Mouse (Mus musculus) heart, embryonic 14.5 days (tissue): Measurements from ENCODE around the gene Gcnt2. TPM values are rescaled to one million over a fixed set of nuclear protein-coding genes. Genes with fewer than 3 reads are reported as not detected.
A peak's percentile ranks its signal among the peaks of the same experiment; 100 is the strongest.
"Not testable (repeated sequence)": the region's sequence is repeated elsewhere in the genome, so short reads cannot be mapped to it uniquely, and the experiment has no call there.

Source experiments
- ATAC-seq: fragments of 200-750 bp; cut with Nextera tagmentation; 2 replicates; pipeline ENCODE4 v1.8.0; 2017; ENCODE audit warnings: low read depth, moderate TSS enrichment; ENCODE audit not compliant: insufficient number of reproducible peaks, insufficient read depth, low FRiP score
- H3K27ac ChIP-seq, 2 experiments: fragments of 200-500 bp in 1 of 2; fragments of 300-500 bp in 1 of 2; sonication (generic) in 1 of 2; replicated peaks in 1 of 2; 2 replicates each; pipeline ENCODE4 v1.5.1; 2012 to 2014; ENCODE audit warnings: low read depth in 2 of 2, low read length in 2 of 2, control low read depth in 1 of 2, mild to moderate bottlenecking in 1 of 2, mixed read lengths in 1 of 2; ENCODE audit not compliant: control insufficient read depth in 1 of 2, insufficient read depth in 1 of 2
- H3K27me3 ChIP-seq: fragments of 300-500 bp; sonication (generic); 2 replicates; pipeline ENCODE4 v1.6.1; 2014; ENCODE audit warnings: mild to moderate bottlenecking, low read length, control low read depth; ENCODE audit not compliant: control insufficient read depth, insufficient read depth
- H3K36me3 ChIP-seq: fragments of 300-500 bp; sonication (generic); 2 replicates; pipeline ENCODE4 v1.6.1; 2014; ENCODE audit warnings: mild to moderate bottlenecking, control low read depth, low read length, mixed read lengths; ENCODE audit not compliant: control insufficient read depth, insufficient read depth
- H3K4me1 ChIP-seq, 2 experiments: fragments of 200-500 bp in 1 of 2; fragments of 300-500 bp in 1 of 2; sonication (generic) in 1 of 2; 2 replicates each; pipeline ENCODE4 v1.6.1; 2012 to 2014; ENCODE audit warnings: low read length in 2 of 2, control low read depth in 1 of 2, mixed read lengths in 1 of 2; ENCODE audit not compliant: control insufficient read depth in 2 of 2, insufficient read depth in 2 of 2
- H3K4me2 ChIP-seq: fragments of 300-500 bp; sonication (generic); 2 replicates; pipeline ENCODE4 v1.6.1; 2014; ENCODE audit warnings: mild to moderate bottlenecking, low read length
- H3K4me3 ChIP-seq, 2 experiments: fragments of 200-500 bp in 1 of 2; fragments of 300-500 bp in 1 of 2; sonication (generic) in 1 of 2; 2 replicates each; pipeline ENCODE4 v1.5.1; 2012 to 2014; ENCODE audit warnings: low read length in 2 of 2, mild to moderate bottlenecking in 2 of 2, control low read depth in 1 of 2, low read depth in 1 of 2, moderate library complexity in 1 of 2; ENCODE audit not compliant: control insufficient read depth in 1 of 2, insufficient read depth in 1 of 2
- H3K9ac ChIP-seq: fragments of 300-500 bp; sonication (generic); 2 replicates; pipeline ENCODE4 v1.6.1; 2014; ENCODE audit warnings: mild to moderate bottlenecking, low read length
- H3K9me3 ChIP-seq: fragments of 300-500 bp; sonication (generic); 2 replicates; pipeline ENCODE4 v1.6.1; 2016; ENCODE audit warnings: low read length, control low read depth; ENCODE audit not compliant: control insufficient read depth
- WGBS: fragments of 180-500 bp; shearing (Covaris S2); extraction: QIAGEN DNeasy Blood & Tissue Kit; methylation state at CpG from one replicate; pipeline ENCODE4 v1.1.7; 2014; 5-methylcytosine and 5-hydroxymethylcytosine counted together
- polyA plus RNA-seq: library from polyadenylated mRNA; unstranded; fragments of >200 nt; fragmentation: Nextera tagmentation; extraction: Ambion mirVana; gene quantifications from 2 replicates; pipeline ENCODE4 v1.2.1, GENCODE M21; 2014

The Gcnt2 gene
- polyA plus RNA-seq, 1 experiment from 2014 or later, result 4.8 TPM

DNA sequence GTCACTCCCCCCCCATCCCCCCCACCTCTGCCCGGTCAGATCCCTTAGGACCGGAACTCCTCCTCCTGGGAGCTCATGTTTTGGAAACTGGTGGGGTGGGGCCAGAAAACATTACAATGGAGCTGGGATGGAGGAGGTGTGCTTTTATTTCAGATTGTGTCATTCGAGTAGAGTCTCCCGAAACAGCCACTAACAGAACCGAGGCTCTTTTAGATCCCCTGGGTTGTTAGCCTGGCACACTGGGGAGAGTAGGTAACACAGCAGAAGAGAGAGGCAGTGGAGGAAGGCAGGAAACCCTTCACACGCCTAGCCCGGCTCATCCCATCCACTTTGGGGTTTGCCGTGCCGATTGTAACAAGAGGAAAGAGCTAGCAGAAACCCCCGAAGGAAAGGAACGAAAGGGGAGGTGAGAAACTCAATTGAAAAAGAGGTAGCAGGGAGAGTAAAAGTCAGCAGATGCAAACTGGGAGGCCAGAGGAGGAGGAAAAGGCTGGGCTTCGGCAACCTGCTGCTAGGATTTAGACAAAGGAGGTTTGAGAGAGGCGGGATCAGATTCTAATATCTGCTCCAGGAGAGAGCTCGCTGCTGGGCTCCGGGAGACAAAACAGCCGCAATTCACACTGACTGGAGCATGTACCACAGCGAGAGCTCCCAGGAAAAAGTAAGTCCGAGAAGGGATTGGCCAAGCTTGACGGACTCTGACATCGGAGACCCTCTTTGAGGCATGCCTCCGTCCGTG, 27.3 kb downstream of the Gcnt2 start:
- H3K9ac ChIP-seq, result peak overlapping the region; percentile 44
- H3K27ac ChIP-seq, result no peak overlapping the region
- peak overlapping the region; percentile 78 for H3K4me2 ChIP-seq
- no peaks in the 10 kb centered on the region for H3K9me3 ChIP-seq
- ATAC-seq, result no peak
- 2% methylated on average over 22 of the region's 22 CpGs for WGBS
- peaks cover 0 to 13% of the 10 kb centered on the region in 2 experiments; a peak in 2 of 4 replicates for H3K4me1 ChIP-seq
- H3K27me3 ChIP-seq, result no peaks in the 10 kb centered on the region
- H3K4me3 ChIP-seq, result peak overlapping the region; percentile 33 to 43
- no peaks in the 10 kb centered on the region for H3K36me3 ChIP-seq

DNA sequence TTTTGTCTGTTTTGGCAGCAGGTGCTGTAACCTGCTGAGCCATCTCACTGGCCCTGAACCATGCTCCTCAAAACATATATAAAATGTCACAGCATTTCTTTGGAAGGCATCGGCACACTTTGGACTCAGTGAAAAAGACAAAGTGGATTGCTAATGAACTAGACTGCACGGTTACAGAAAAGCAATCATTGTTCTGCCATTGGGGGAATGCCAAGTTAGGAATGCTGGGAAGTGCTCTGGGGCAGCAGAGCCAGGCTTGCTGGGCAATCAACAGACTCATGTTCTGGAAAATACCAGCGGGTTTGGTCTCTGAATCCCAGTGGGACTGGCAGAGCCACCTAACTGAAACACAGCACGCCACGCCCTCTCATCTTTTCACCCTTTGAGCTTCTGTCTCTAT, 31.0 kb downstream of the Gcnt2 start:
- Histone ChIP-seq H3K9ac (no peak overlapping the region), H3K9me3 (no peaks in the 10 kb centered on the region), H3K27me3 (no peaks in the 10 kb centered on the region), H3K4me2 (no peak overlapping the region), H3K36me3 (no peaks in the 10 kb centered on the region), H3K4me1 (peaks cover 14 to 21% of the 10 kb centered on the region in 2 experiments), H3K4me3 (no peak overlapping the region), H3K27ac (no peak overlapping the region)
- WGBS, result 65% methylated on average over 5 of the region's 5 CpGs
- no peak for ATAC-seq

DNA sequence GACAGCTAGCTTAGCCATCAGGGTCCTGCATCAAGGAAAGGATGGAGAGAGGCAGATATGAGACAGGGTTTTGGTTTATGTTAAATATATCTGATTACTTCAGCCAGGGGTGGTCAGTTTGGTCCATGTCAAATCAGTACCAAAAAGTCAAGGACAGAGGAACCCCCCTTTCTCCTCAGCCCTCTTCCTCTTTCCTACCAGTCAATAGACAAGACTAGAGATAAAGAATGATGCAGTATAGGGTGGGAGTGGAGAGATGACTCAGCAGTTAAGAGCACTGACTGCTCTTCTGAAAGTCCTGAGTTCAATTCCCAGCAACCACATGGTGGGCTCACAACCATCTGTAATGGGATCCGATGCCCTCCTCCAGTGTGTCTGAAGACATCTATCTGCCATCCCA, 31.8 kb downstream of the Gcnt2 start:
- H3K4me1 ChIP-seq, result peaks cover 14 to 20% of the 10 kb centered on the region in 2 experiments
- not testable (repeated sequence) for H3K27ac ChIP-seq, H3K9ac ChIP-seq, ATAC-seq, H3K36me3 ChIP-seq, H3K4me3 ChIP-seq, H3K9me3 ChIP-seq, H3K27me3 ChIP-seq, H3K4me2 ChIP-seq
- 100% methylated on average over 1 of the region's 1 CpGs for WGBS

DNA sequence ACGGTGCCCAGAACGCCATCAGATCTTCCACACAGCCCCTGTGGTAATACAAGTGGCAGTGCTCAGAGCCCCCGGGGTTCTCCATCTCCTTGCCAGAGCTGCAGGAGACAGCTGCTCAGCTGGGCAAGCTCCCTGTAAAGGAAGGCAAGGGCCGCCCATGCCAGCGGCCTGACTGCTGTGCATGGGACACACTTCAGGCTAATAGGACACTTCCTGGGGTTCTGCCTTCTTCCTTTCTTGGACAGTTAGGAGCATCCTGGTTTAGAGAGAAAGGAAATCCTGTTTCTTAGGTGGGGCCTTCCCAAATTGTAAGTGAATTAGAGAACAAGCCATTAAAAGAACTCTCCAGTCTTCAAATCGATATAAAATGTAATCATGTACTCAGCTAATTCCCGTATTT, 32.5 kb downstream of the Gcnt2 start:
- H3K9me3 ChIP-seq, result no peaks in the 10 kb centered on the region
- no peak for ATAC-seq
- H3K27me3 ChIP-seq, result no peaks in the 10 kb centered on the region
- H3K4me1 ChIP-seq, result peaks cover 14 to 19% of the 10 kb centered on the region in 2 experiments
- H3K9ac ChIP-seq, result no peak overlapping the region
- no peak overlapping the region for H3K4me3 ChIP-seq
- H3K4me2 ChIP-seq, result no peak overlapping the region
- H3K27ac ChIP-seq, result no peak overlapping the region
- WGBS, result 78% methylated on average over 7 of the region's 7 CpGs
- no peaks in the 10 kb centered on the region for H3K36me3 ChIP-seq

DNA sequence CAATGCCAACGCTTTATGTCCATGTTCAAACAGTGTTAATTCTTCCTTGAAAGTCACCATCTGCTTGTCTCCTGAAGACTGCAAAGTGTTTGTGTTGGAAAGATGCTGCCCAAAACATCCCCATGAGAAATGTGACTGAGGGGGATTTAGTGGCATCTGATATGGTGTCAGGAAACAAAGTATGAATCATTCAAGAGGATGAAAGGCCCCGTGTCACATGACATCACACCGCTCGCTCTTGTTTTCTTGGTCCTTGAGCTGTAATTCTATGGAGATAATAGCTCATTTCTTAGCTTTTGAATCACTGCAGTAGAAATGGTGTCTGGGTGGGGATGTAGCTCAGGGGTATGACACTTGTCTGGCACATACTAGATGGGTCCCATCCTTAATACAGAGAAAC, 33.0 kb downstream of the Gcnt2 start:
- Histone ChIP-seq H3K36me3 (no peaks in the 10 kb centered on the region), H3K9ac (no peak overlapping the region), H3K4me1 (peaks cover 14 to 15% of the 10 kb centered on the region in 2 experiments), H3K27ac (no peak overlapping the region), H3K4me3 (no peak overlapping the region), H3K9me3 (no peaks in the 10 kb centered on the region), H3K27me3 (no peaks in the 10 kb centered on the region), H3K4me2 (no peak overlapping the region)
- WGBS, result 75% methylated on average over 4 of the region's 4 CpGs
- ATAC-seq, result no peak

DNA sequence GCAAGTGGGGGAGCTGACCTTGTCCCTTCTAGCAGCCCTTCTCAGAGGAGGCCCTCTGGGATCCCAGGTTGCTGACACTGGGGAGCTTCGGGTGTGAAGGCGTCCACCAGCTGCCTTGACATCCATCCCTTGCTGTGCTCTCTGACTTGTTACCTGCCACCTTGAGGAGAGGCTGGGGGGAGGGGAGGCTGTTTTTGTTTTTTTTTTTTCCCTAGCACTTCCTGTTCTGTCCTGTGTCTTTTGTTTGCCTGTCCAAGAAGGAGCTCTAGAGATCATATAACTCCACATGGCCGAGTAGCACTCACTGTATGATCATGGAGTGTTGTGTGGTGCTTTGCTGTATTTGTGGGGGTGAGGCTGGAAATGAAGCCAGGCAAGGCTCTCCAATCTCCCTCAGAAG, 34.0 kb downstream of the Gcnt2 start:
- Histone ChIP-seq H3K4me1 (peaks cover 10 to 14% of the 10 kb centered on the region in 2 experiments), H3K4me2 (no peak overlapping the region), H3K36me3 (no peaks in the 10 kb centered on the region), H3K9me3 (no peaks in the 10 kb centered on the region), H3K27ac (no peak overlapping the region), H3K9ac (no peak overlapping the region), H3K4me3 (no peak overlapping the region), H3K27me3 (no peaks in the 10 kb centered on the region)
- ATAC-seq, result no peak
- WGBS, result 76% methylated on average over 3 of the region's 3 CpGs

DNA sequence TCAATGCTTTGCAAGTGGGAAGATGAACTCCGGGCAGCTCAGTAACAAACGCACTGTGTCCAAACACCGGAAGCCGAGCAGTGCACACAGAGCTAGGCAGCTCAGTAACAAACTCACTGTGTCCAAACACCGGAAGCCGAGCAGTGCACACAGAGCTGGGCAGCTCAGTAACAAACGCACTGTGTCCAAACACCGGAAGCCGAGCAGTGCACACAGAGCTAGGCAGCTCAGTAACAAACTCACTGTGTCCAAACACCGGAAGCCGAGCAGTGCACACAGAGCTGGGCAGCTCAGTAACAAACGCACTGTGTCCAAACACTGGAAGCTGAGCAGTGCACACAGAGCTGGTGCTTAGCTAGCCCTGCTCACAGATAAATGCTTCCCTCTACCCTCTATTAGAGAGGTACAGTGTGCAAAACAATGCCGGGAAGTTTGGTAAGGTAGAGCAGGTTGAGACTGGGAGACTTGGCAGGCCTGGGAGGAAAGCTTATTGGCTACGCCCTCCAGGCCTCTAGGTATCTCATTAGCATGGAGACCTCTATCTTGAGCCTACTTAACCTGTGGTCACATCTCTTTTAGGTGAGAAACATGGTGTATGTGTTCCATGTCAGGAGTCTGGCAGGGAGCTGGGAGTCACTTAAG, 38.6 kb downstream of the Gcnt2 start:
- H3K36me3 ChIP-seq, H3K9ac ChIP-seq, H3K9me3 ChIP-seq, H3K4me3 ChIP-seq, H3K4me2 ChIP-seq, H3K27me3 ChIP-seq, H3K27ac ChIP-seq, ATAC-seq: not testable (repeated sequence)
- peaks cover 11 to 14% of the 10 kb centered on the region in 2 experiments for H3K4me1 ChIP-seq
- WGBS, result 85% methylated on average over 14 of the region's 14 CpGs
